Mouse (Mus musculus) pancreas, adult 10 weeks (tissue): Measurements from ENCODE around the gene Spx. TPM values are rescaled to one million over a fixed set of nuclear protein-coding genes. Genes with fewer than 3 reads are reported as not detected.

Experiments
- polyA plus RNA-seq: library from polyadenylated mRNA; stranded (reverse); fragments of 350-450 nt; fragmentation: Illumina TruSeq; extraction: RNeasy Lipid Tissue Mini Kit (QIAGEN cat#74804); gene quantifications from one replicate; pipeline ENCODE4 v1.2.3, GENCODE M21; 2015; ENCODE audit warnings: low read depth, low replicate concordance; ENCODE audit not compliant: insufficient read depth

Spx gene
- polyA plus RNA-seq: 1.8 TPM

DNA sequence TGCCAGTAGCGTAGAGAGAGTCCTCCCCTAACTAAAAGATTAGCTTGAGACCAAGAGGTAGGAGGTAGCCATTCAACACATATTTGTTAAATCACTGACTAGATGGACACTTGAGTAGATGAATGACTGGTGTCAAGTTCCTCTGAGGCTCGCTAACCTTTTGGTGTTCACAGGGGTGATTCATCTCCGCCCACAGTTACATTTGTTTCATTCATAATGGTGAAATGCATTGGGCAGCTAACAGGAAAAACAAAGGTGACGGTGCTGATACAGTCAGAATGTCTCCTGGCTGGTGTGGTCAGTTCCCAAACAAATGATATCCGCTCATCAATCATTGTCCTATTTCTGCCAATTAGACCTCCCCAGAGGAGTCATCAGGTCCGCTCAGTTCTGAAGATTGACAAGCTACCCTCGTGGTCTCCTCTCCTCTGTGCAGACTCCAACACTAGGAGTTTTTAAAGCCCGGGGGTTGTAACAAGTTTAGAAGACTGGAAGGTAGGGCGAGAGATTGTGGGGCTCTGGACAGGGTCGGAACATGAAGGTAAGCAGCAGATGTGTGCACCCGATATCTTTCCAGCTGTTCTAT lies at the start of gene Spx:
Gene Spx, plus strand, starts transcription at position 536 of the 586 bp plus-strand sequence.

DNA sequence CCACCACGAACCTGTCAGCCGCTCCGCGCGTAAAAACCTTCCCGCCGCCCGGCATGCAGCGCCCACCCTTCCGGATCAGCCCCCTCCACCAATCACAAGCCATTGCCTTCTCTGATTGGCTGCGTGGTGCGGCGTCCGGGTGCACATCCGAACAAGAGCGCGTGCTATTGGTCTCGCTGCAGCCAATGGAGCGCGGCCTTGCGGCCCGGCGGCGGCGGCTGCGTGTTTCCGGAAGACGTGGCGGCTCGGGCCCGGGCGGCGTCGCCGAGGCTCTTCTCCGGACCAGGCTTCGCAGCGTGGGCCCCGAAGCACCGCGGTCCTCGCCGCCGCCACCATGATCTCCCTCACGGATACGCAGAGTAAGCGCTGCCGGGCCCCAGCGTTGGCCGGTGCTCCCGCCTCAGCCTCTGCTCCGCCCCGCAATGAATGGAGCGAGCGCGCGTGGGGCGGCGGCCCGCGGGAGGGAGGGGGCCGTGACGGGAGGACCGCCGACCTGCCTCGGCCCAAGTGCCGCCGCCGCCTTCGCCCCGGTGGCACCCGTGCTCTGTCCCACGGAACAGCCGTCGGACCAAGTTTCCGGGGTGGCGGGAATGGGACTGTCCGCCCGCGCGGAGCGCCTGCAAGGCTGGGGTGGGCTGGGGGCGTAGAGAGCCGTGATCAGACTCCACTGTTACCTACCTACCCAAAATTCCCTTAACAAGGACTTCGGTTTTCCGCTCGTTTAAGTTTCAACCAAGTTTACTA lies 26.1 kb upstream of the Spx start, which contains the start of the genes Recql and Golt1b:
Gene Recql, minus strand, starts transcription at position 77 of the 744 bp plus-strand sequence.
Gene Golt1b, plus strand, starts transcription at position 211 of the 744 bp plus-strand sequence.

Other genes starting within 250 kb of the Spx start
- 1.0 TPM for gene Slco1a6, start 204.9 kb upstream of the Spx start, polyA plus RNA-seq
- 1,565 TPM for gene Iapp, start 115.0 kb upstream of the Spx start, polyA plus RNA-seq
- gene Slco1a5, start 90.5 kb upstream of the Spx start, polyA plus RNA-seq: not detected
- 4.0 TPM for gene Pyroxd1, start 67.8 kb upstream of the Spx start, polyA plus RNA-seq
- 7.6 TPM for gene Recql, start 26.4 kb upstream of the Spx start, polyA plus RNA-seq
- 8.5 TPM for gene Golt1b, start 26.2 kb upstream of the Spx start, polyA plus RNA-seq
- not detected for gene Gys2, start 59.7 kb downstream of the Spx start, polyA plus RNA-seq
- 12.6 TPM for gene Ldhb, start 94.5 kb downstream of the Spx start, polyA plus RNA-seq
- gene Kcnj8, start 158.2 kb downstream of the Spx start, polyA plus RNA-seq: 2.5 TPM